Mouse (Mus musculus) heart, adult 2 months (tissue): ENCODE data around the gene Stard9.
"Not testable (repeated sequence)": the region's sequence is repeated elsewhere in the genome, so short reads cannot be mapped to it uniquely, and the experiment has no call there.

Experiments
- CTCF ChIP-seq: fragments of 200-600 bp; IDR thresholded peaks from 2 replicates; pipeline ENCODE4 v1.8.1; 2022; ENCODE audit warnings: antibody characterized with exemption, mild to moderate bottlenecking, moderate library complexity
- POLR2A ChIP-seq: fragments of 200-500 bp; IDR thresholded peaks from 2 replicates; pipeline ENCODE4 v1.6.1; 2011; ENCODE audit warnings: mild to moderate bottlenecking, low read depth, low read length, control low read depth; ENCODE audit not compliant: insufficient read depth

- not testable (repeated sequence) for TF ChIP-seq CTCF, POLR2A
These were observed 52.2 kb downstream of the Stard9 start for GRCm38 (mm10) chr2:120681151-120681550.
